Mouse (Mus musculus) kidney, embryonic 14.5 days (tissue): ENCODE results near the gene Olfr160. TPM values are rescaled to one million over a fixed set of nuclear protein-coding genes. Genes with fewer than 3 reads are reported as not detected.

Experiments used
- ATAC-seq: fragments of 200-750 bp; cut with Nextera tagmentation; 2 replicates; pipeline ENCODE4 v1.8.0; 2017; ENCODE audit warnings: moderate number of reproducible peaks, mild to moderate bottlenecking, moderate TSS enrichment, moderate library complexity; ENCODE audit not compliant: low FRiP score, low TSS enrichment
- H3K27ac ChIP-seq: fragments of 300-500 bp; sonication (generic); 2 replicates; pipeline ENCODE4 v1.5.1; 2014; ENCODE audit warnings: low read depth, mild to moderate bottlenecking, low read length, moderate library complexity, mixed read lengths
- H3K27me3 ChIP-seq: fragments of 300-500 bp; sonication (generic); 2 replicates; pipeline ENCODE4 v1.6.1; 2014; ENCODE audit warnings: mild to moderate bottlenecking, low read length; ENCODE audit not compliant: control insufficient read depth, insufficient read depth
- H3K36me3 ChIP-seq: fragments of 300-500 bp; sonication (generic); 2 replicates; pipeline ENCODE4 v1.6.1; 2014; ENCODE audit warnings: low read length, mixed read lengths; ENCODE audit not compliant: control insufficient read depth, insufficient read depth
- H3K4me1 ChIP-seq: fragments of 300-500 bp; sonication (generic); 2 replicates; pipeline ENCODE4 v1.6.1; 2014; ENCODE audit warnings: low read length, mixed read lengths; ENCODE audit not compliant: control insufficient read depth, insufficient read depth
- H3K4me2 ChIP-seq: fragments of 300-500 bp; sonication (generic); replicated peaks from 2 replicates; pipeline ENCODE4 v1.6.1; 2014; ENCODE audit warnings: low read depth, mild to moderate bottlenecking, low read length
- H3K4me3 ChIP-seq: fragments of 300-500 bp; sonication (generic); 2 replicates; pipeline ENCODE4 v1.5.1; 2014; ENCODE audit warnings: mild to moderate bottlenecking, low read length
- H3K9ac ChIP-seq: fragments of 300-500 bp; sonication (generic); 2 replicates; pipeline ENCODE4 v1.6.1; 2014; ENCODE audit warnings: low read depth, mild to moderate bottlenecking, low read length, moderate library complexity
- H3K9me3 ChIP-seq: fragments of 300-500 bp; sonication (generic); 2 replicates; pipeline ENCODE4 v1.6.1; 2016; ENCODE audit warnings: low read length; ENCODE audit not compliant: control insufficient read depth
- WGBS: fragments of 180-500 bp; shearing (Covaris S2); extraction: QIAGEN DNeasy Blood & Tissue Kit; methylation state at CpG from one replicate; pipeline ENCODE4 v1.1.7; 2014; 5-methylcytosine and 5-hydroxymethylcytosine counted together
- polyA plus RNA-seq: library from polyadenylated mRNA; unstranded; fragments of >200 nt; fragmentation: Nextera tagmentation; extraction: Ambion mirVana; gene quantifications from 2 replicates; pipeline ENCODE4 v1.2.1, GENCODE M21; 2014

The Olfr160 gene
- polyA plus RNA-seq, 1 experiment from 2014 or later, result not detected

- H3K4me3 ChIP-seq, result no peak overlapping the region
- H3K27me3 ChIP-seq, result no peaks in the 10 kb centered on the region
- no peaks in the 10 kb centered on the region for H3K4me1 ChIP-seq
- WGBS, result 48% methylated on average over 3 of the region's 3 CpGs
- H3K9me3 ChIP-seq, result no peaks in the 10 kb centered on the region
- H3K27ac ChIP-seq, result no peak overlapping the region
- ATAC-seq, result no peak
- H3K9ac ChIP-seq, result no peak overlapping the region
- H3K36me3 ChIP-seq, result no peaks in the 10 kb centered on the region
- no peak overlapping the region for H3K4me2 ChIP-seq
These were observed 28.1 kb downstream of the Olfr160 start for GRCm38 (mm10) chr9:37687941-37688303.

DNA sequence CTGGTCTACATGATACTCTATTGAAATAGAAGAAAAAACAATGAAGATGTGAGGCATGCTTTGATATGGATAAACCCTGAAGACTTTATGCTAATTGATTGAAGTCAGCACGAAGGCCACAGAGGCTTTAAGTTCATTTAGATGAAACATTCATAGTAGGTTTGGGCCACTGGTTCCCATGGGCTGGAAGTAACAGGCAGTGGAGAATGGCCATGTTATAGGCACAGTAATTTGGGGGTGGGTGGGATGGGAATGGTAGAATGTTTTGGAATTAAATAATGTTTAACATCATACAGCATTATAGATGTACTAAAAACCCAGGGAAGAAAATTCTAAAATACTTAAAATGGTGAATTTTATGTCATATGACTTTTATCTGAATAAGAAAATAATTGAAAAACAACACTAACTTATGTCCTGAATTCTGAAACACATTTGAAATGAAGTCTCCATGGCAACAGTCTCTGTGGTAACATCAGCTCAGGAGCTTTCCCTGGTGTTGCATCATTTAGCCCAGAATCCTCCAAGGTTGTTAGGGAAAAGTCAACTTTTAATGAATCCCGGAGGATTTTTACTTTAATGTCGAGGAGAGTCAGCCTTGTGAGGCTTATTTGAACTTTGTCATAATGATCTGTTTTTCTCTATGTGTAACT, 28.6 kb downstream of the Olfr160 start:
- H3K4me2 ChIP-seq, result no peak overlapping the region
- 68% methylated on average over 3 of the region's 3 CpGs for WGBS

GRCm38 (mm10) chr9:37681123-37681522, 34.9 kb downstream of the Olfr160 start:
- H3K9me3 ChIP-seq, result no peaks in the 10 kb centered on the region
- H3K9ac ChIP-seq, result no peak overlapping the region
- no peaks in the 10 kb centered on the region for H3K4me1 ChIP-seq
- H3K27ac ChIP-seq, result no peak overlapping the region
- no peak for ATAC-seq
- H3K36me3 ChIP-seq, result no peaks in the 10 kb centered on the region
- WGBS, result 89% methylated on average over 1 of the region's 1 CpGs
- no peak overlapping the region for H3K4me3 ChIP-seq
- H3K4me2 ChIP-seq, result no peak overlapping the region
- H3K27me3 ChIP-seq, result no peaks in the 10 kb centered on the region

More for the DNA sequence above, 28.6 kb downstream of the Olfr160 start:
- Histone ChIP-seq H3K9ac (no peak overlapping the region), H3K36me3 (no peaks in the 10 kb centered on the region), H3K27me3 (no peaks in the 10 kb centered on the region), H3K4me3 (no peak overlapping the region), H3K9me3 (no peaks in the 10 kb centered on the region), H3K4me1 (no peaks in the 10 kb centered on the region), H3K27ac (no peak overlapping the region)
- no peak for ATAC-seq

- no peaks in the 10 kb centered on the region for H3K36me3 ChIP-seq
- H3K27me3 ChIP-seq, result no peaks in the 10 kb centered on the region
- ATAC-seq, result no peak
- WGBS, result 77% methylated on average over 4 of the region's 4 CpGs
- H3K4me1 ChIP-seq, result no peaks in the 10 kb centered on the region
- H3K4me2 ChIP-seq, result no peak overlapping the region
- no peak overlapping the region for H3K4me3 ChIP-seq
- H3K9ac ChIP-seq, result no peak overlapping the region
- no peaks in the 10 kb centered on the region for H3K9me3 ChIP-seq
- H3K27ac ChIP-seq, result no peak overlapping the region
These were observed 40.8 kb downstream of the Olfr160 start for GRCm38 (mm10) chr9:37675287-37675686.

GRCm38 (mm10) chr9:37670261-37670660, 45.8 kb downstream of the Olfr160 start:
- WGBS, result 87% methylated on average over 3 of the region's 3 CpGs
- no peak for ATAC-seq
- Histone ChIP-seq H3K27me3 (no peaks in the 10 kb centered on the region), H3K9ac (no peak overlapping the region), H3K4me1 (no peaks in the 10 kb centered on the region), H3K27ac (no peak overlapping the region), H3K4me3 (no peak overlapping the region), H3K9me3 (no peaks in the 10 kb centered on the region), H3K36me3 (no peaks in the 10 kb centered on the region), H3K4me2 (no peak overlapping the region)

- no peak overlapping the region for H3K27ac ChIP-seq
- no peak overlapping the region for H3K4me2 ChIP-seq
- H3K9ac ChIP-seq, result no peak overlapping the region
- ATAC-seq, result no peak
- 38% methylated on average over 4 of the region's 4 CpGs for WGBS
- H3K9me3 ChIP-seq, result no peaks in the 10 kb centered on the region
- no peak overlapping the region for H3K4me3 ChIP-seq
- H3K4me1 ChIP-seq, result no peaks in the 10 kb centered on the region
- H3K36me3 ChIP-seq, result no peaks in the 10 kb centered on the region
- no peaks in the 10 kb centered on the region for H3K27me3 ChIP-seq
These were observed 46.4 kb downstream of the Olfr160 start for GRCm38 (mm10) chr9:37669678-37670077.

DNA sequence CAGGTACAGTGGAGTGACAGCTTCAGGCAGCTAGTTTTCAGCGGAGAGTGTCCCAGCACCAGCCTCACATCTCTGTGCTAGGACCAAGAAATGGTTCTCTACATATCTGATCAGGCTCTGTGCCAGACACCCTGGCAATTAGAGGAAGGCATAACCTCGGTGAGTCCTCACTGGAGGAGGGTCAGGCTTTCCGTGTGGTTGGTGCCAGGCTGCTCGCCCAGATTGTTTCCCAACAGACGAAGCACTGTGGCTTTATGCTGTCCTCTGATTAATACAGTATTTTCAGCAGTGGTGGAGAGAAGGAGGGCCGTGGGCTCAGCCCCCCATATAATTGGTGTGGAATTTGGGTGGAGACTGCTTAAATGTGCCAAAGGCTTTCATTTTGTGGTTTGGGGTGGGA, 46.9 kb downstream of the Olfr160 start, which contains the start of gene Panx3:
Panx3 (minus strand) TSS at position 121 of the 400 bp plus-strand sequence.
- H3K9ac ChIP-seq, result no peak within 1 kb of the TSS
- no peaks in the 10 kb centered on the region for H3K4me1 ChIP-seq
- no peaks in the 10 kb centered on the region for H3K36me3 ChIP-seq
- no peak within 1 kb of the TSS for H3K4me2 ChIP-seq
- H3K4me3 ChIP-seq, result no peak within 1 kb of the TSS
- H3K27ac ChIP-seq, result no peak within 1 kb of the TSS
- H3K9me3 ChIP-seq, result no peaks in the 10 kb centered on the region
- WGBS, result 75% methylated on average over 6 of the region's 6 CpGs
- H3K27me3 ChIP-seq, result no peaks in the 10 kb centered on the region
- no peak for ATAC-seq

DNA sequence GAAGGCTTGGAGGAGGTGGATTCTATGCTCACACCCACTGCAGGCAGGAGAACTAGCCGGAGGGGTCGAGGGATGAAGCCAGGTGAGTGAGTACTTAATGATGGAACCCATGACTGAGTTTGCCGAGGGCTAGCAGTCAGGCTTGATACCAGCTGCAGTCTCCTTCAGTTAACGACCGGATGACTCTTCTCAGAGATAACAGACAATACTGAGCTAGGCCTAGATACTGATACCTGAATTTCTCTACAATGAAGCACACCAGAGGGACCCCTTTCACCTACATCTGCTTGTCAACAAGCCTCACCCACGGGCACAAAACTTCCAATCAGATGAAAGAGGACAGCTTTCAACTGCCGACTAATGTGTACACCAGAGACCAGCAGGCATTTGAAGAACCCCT, 50.0 kb downstream of the Olfr160 start:
- 67% methylated on average over 7 of the region's 7 CpGs for WGBS
- no peaks in the 10 kb centered on the region for H3K27me3 ChIP-seq
- H3K4me3 ChIP-seq, result no peak overlapping the region
- ATAC-seq, result no peak
- no peak overlapping the region for H3K27ac ChIP-seq
- H3K36me3 ChIP-seq, result no peaks in the 10 kb centered on the region
- H3K9me3 ChIP-seq, result no peaks in the 10 kb centered on the region
- no peak overlapping the region for H3K4me2 ChIP-seq
- H3K9ac ChIP-seq, result no peak overlapping the region
- no peaks in the 10 kb centered on the region for H3K4me1 ChIP-seq

- Histone ChIP-seq H3K9me3 (no peaks in the 10 kb centered on the region), H3K4me1 (no peaks in the 10 kb centered on the region), H3K36me3 (no peaks in the 10 kb centered on the region), H3K4me2 (no peak overlapping the region), H3K27ac (no peak overlapping the region), H3K27me3 (no peaks in the 10 kb centered on the region; the same call in 1 of the 2 replicates), H3K9ac (no peak overlapping the region), H3K4me3 (no peak overlapping the region)
- WGBS, result 74% methylated on average over 2 of the region's 2 CpGs
- ATAC-seq, result no peak
These were observed 51.4 kb downstream of the Olfr160 start for GRCm38 (mm10) chr9:37664604-37665003.
